ENCODE assay signal across 10 mouse cellular contexts in the genomic region with DNA sequence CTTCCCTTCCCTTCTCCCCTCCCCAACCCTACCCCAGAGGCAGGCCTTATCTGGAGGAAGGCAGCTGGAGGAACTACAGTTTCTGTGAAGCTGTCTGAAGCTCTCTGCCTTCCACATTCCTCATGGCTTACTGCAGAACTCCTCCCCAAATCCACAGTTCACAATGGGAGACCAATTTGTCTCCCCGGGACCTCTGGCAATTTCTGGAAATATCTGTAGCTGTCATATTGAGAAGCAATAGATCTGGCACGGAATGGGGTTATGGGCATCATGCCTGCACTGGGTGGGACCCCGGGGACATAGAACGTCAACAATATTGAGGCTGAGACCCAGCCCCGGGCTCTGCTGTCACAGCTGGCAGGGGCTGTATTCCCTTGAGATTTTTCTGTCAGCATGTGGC. TPM values are rescaled to one million over a fixed set of nuclear protein-coding genes. Genes with fewer than 3 reads are reported as not detected.
A peak's percentile ranks its signal among the peaks of the same experiment; 100 is the strongest.
DNase-seq lines count a peak whose midpoint lies in the region; ATAC-seq lines count a peak whose summit lies in the region.
"Had no signal": no experiment of that assay in that cellular context is flagged by ENCODE, and none has a peak within 500 bp of the region (broad histone marks: within the 10 kb centered on the region; RNA-seq: fewer than 3 reads in every experiment).

No protein-coding gene starts in this region.

- no peak overlapping the region for H3K4me3 ChIP-seq in liver, embryonic 13.5 days (replicated peaks)
- no peak overlapping the region for H3K4me3 ChIP-seq in forebrain, embryonic 15.5 days
- H3K4me3 ChIP-seq in midbrain, embryonic 15.5 days, result no peak overlapping the region
- H3K4me3 ChIP-seq: liver, embryonic 15.5 days had no signal

- 57% methylated on average over 5 of the region's 5 CpGs for WGBS in liver, embryonic 13.5 days (ENCODE audit: insufficient replicate concordance)
- WGBS in forebrain, embryonic 15.5 days, result 37% methylated on average over 5 of the region's 5 CpGs
- 29% methylated on average over 5 of the region's 5 CpGs for WGBS in midbrain, embryonic 15.5 days

- DNase-seq in liver, embryonic 13.5 days, result no peak
- no peak for DNase-seq in liver
- DNase-seq in heart, postnatal 36 days, result peak; percentile 42 to 59
- no peak for DNase-seq in yolk sac, embryonic 10.5 days (ENCODE audit: low spot score)
- no peak for DNase-seq in cerebellum, adult 18-20 months
- DNase-seq in thymus, postnatal 4 days, result no peak

- intact Hi-C loops in heart, postnatal 36 days (cut with DNase I), result no loop called here

- peaks cover 23% of the 10 kb centered on the region for H3K4me1 ChIP-seq in liver, embryonic 13.5 days (replicated peaks)
- peaks cover 15% of the 10 kb centered on the region for H3K4me1 ChIP-seq in forebrain, embryonic 15.5 days
- H3K4me1 ChIP-seq in midbrain, embryonic 15.5 days, result peaks cover 14% of the 10 kb centered on the region

- H3K9ac ChIP-seq in liver, embryonic 13.5 days, result no peak overlapping the region
- H3K9ac ChIP-seq in forebrain, embryonic 15.5 days (replicated peaks), result no peak overlapping the region
- H3K9ac ChIP-seq in midbrain, embryonic 15.5 days, result no peak overlapping the region
- H3K9ac ChIP-seq: liver, embryonic 15.5 days had no signal

- H3K27ac ChIP-seq in liver, embryonic 13.5 days, result peak overlapping the region; percentile 29; the same call in 1 of the 2 replicates
- H3K27ac ChIP-seq in forebrain, embryonic 15.5 days (replicated peaks), result peak overlapping the region; percentile 31; the same call in 1 of the 2 replicates
- H3K27ac ChIP-seq in midbrain, embryonic 15.5 days, result peak overlapping the region; percentile 22; the same call in 1 of the 2 replicates
- H3K27ac ChIP-seq: liver, embryonic 15.5 days had no signal

- H3K9me3 ChIP-seq in liver, embryonic 13.5 days (replicated peaks), result no peaks in the 10 kb centered on the region
- no peaks in the 10 kb centered on the region for H3K9me3 ChIP-seq in forebrain, embryonic 15.5 days
- H3K9me3 ChIP-seq in midbrain, embryonic 15.5 days, result no peaks in the 10 kb centered on the region
- H3K9me3 ChIP-seq: liver, embryonic 15.5 days had no signal

- no peaks in the 10 kb centered on the region for H3K36me3 ChIP-seq in liver, embryonic 13.5 days
- no peaks in the 10 kb centered on the region for H3K36me3 ChIP-seq in forebrain, embryonic 15.5 days
- H3K36me3 ChIP-seq in midbrain, embryonic 15.5 days (replicated peaks), result no peaks in the 10 kb centered on the region
- H3K36me3 ChIP-seq: liver, embryonic 15.5 days had no signal

- H3K27me3 ChIP-seq in liver, embryonic 13.5 days, result no peaks in the 10 kb centered on the region
- no peaks in the 10 kb centered on the region for H3K27me3 ChIP-seq in forebrain, embryonic 15.5 days
- no peaks in the 10 kb centered on the region for H3K27me3 ChIP-seq in midbrain, embryonic 15.5 days (replicated peaks)
- H3K27me3 ChIP-seq: liver, embryonic 15.5 days had no signal

- no peak overlapping the region for H3K4me2 ChIP-seq in liver, embryonic 13.5 days
- H3K4me2 ChIP-seq in forebrain, embryonic 15.5 days (replicated peaks), result no peak overlapping the region
- H3K4me2 ChIP-seq in midbrain, embryonic 15.5 days, result no peak overlapping the region
- H3K4me2 ChIP-seq: liver, embryonic 15.5 days had no signal

- no peak for ATAC-seq in liver, embryonic 13.5 days (ENCODE audit: low read depth)
- ATAC-seq in forebrain, embryonic 15.5 days (replicated peaks), result peak; percentile 27
- peak; percentile 42 for ATAC-seq in midbrain, embryonic 15.5 days (replicated peaks)

RNA-seq across cellular contexts. Expression of gene Fabp6, which starts 16.6 kb away (rescaled TPM):
- polyA plus RNA-seq in liver, embryonic 13.5 days (2015; fragmentation: Nextera tagmentation; extraction: Ambion mirVana), result not detected in 2 replicates
- not detected in 2 replicates for polyA plus RNA-seq in forebrain, embryonic 15.5 days (2015; fragmentation: Nextera tagmentation; extraction: Ambion mirVana)
- total RNA-seq in heart, postnatal 36 days (2021), result not detected
- polyA plus RNA-seq in midbrain, embryonic 15.5 days (2015; fragmentation: Nextera tagmentation; extraction: Ambion mirVana), result not detected in 2 replicates
- polyA plus RNA-seq: liver, embryonic 15.5 days; testis, adult 2 months had no signal

RNA-seq across cellular contexts. Expression of gene 4933415A04Rik, which starts 31.1 kb away (rescaled TPM):
- 0.73 and 0.93 TPM in 2 replicates for polyA plus RNA-seq in liver, embryonic 13.5 days (2015; fragmentation: Nextera tagmentation; extraction: Ambion mirVana)
- 2.9 and 3.6 TPM in 2 replicates for polyA plus RNA-seq in forebrain, embryonic 15.5 days (2015; fragmentation: Nextera tagmentation; extraction: Ambion mirVana)
- under 1 TPM; 0.39 to 0.60 TPM for total RNA-seq in heart, postnatal 36 days (2021)
- 4.1 and 4.2 TPM in 2 replicates for polyA plus RNA-seq in midbrain, embryonic 15.5 days (2015; fragmentation: Nextera tagmentation; extraction: Ambion mirVana)

Comparison
In these comparisons a context has a peak if more than half of its experiments do, and no peak if none do; other contexts are left out.
1. DNase-seq: peak in heart, postnatal 36 days (2 of 2); none in liver, embryonic 13.5 days (single experiment), liver (single experiment), yolk sac, embryonic 10.5 days (single experiment), cerebellum, adult 18-20 months (0 of 2) and thymus, postnatal 4 days (single experiment).
2. Peak in every context shown above with its lines, with median percentiles within 50 percentile points of each other: H3K27ac ChIP-seq.